Mouse (Mus musculus) adrenal gland, adult 18-20 months (tissue): ENCODE measurements around the gene Rsad2. TPM values are rescaled to one million over a fixed set of nuclear protein-coding genes. Genes with fewer than 3 reads are reported as not detected.
A peak's percentile ranks its signal among the peaks of the same experiment; 100 is the strongest.
"Not testable (repeated sequence)": the region's sequence is repeated elsewhere in the genome, so short reads cannot be mapped to it uniquely, and the experiment has no call there.

Source experiments
- DNase-seq, 2 experiments: peaks; one replicate each; pipeline ENCODE4 v3.0.0; 2021 to 2022; ENCODE audit warnings: low spot score in 2 of 2
- total RNA-seq, 2 experiments: library from RNA; stranded (reverse); gene quantifications; 1 replicate in 1 of 2; 2 replicates in 1 of 2; pipeline ENCODE4 v1.2.3; 2021

The Rsad2 gene
- total RNA-seq, 2 experiments from 2014 or later = 12.3 to 17.7 TPM

GRCm38 (mm10) chr12:26449483-26449882 is 6.8 kb downstream of the Rsad2 start:
- DNase-seq = no peak

- DNase-seq = no peak
These were observed 9.7 kb downstream of the Rsad2 start for GRCm38 (mm10) chr12:26446377-26447045.

DNA sequence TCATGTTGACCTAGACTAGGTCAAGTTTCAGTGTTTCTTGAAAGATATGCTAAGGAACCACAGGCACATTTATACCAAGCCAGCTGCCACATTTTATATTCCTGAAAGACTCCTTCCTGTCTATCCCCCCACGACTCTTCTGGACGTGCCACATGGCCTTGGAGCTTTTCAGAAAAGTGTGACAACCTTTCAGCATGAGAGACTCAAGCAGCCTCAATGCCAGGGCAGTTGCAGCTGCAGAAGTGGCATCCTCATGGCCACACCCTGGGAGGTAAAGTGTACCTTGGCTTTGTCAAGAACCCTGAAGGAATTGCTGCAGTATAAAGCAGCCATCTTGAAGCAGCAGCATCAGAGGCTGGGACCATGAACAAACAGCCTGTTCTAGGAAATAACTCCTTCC is 11.7 kb downstream of the Rsad2 start:
- no peak for DNase-seq

GRCm38 (mm10) chr12:26444054-26444453 is 12.2 kb downstream of the Rsad2 start:
- DNase-seq = peak; percentile 78 to 85

DNA sequence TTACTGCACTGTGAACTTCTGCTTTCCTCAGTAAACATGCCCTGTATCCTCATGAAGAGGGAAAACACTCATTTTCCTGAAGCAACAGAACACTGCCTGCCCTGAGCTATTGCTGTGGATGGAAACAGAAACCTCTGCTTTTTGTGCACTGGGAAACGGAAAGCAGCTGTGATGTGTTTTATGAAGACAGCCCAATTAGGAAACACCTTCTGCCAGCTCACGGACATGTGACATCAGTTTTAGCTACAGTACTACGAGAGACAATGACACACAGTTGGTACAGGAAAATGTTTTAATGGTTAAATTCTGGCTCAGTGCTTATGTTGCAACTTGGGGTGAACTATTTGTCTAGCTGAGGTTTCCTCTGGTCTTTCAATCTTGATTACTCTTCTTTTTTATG is 16.9 kb downstream of the Rsad2 start:
- DNase-seq = no peak

DNA sequence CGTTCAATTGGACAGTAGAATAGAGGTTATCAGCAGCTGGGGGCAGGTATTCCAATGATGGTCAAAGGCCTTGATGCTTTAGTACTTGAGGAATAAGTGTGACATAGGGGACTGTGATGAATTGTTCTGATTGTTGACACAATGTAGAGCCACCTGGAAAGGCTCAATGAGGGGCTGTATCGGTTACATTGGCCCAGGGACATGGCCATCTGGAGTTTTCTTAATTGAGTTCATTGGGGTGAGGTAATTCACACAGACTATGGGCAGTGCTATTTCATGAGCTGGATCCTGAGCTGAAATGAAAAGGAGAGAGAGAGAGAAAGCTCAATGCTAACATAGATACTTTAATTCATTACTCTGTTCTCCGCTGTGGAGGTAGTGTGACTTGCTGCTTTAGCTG is 18.3 kb downstream of the Rsad2 start:
- DNase-seq = no peak

GRCm38 (mm10) chr12:26436334-26436733 is 19.9 kb downstream of the Rsad2 start:
- no peak for DNase-seq

DNA sequence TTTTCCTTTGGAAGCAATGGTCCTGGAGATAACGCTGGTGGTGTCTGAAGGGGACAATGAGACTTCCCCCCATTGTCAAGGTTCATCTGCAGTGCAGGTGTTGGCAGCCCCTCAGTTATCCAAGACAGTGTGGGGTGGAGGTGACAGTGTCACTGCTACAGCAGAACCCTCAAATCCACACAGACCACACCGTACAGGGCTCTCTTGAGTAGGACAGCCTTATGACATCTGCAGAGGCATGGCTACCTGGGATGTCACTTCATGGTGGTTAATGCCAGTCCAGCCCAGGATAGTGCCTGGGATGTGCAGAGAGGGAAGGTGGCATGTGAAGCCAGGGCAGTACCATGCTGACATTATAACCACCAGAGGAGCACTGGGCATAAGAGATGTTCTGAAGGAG is 27.5 kb downstream of the Rsad2 start:
- DNase-seq = not testable (repeated sequence)

DNA sequence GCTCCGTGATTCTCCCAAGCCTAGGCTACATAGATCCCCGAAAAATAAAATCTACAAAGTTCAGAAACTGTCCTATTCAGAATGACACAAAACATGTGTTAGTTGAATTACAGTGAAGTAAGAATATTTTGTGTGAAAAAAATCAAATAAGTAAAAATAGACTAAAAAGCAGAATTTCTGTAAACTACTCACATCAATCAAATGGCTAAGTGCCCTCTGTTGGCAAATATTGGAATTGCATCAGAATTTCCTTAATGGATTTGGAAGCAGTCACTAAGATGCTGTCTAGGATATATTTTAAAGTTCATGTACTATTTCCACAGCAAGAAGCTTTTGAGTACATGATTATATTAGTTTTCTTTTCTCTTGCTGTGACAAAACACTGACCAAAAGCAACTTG is 31.4 kb downstream of the Rsad2 start:
- DNase-seq = no peak

DNA sequence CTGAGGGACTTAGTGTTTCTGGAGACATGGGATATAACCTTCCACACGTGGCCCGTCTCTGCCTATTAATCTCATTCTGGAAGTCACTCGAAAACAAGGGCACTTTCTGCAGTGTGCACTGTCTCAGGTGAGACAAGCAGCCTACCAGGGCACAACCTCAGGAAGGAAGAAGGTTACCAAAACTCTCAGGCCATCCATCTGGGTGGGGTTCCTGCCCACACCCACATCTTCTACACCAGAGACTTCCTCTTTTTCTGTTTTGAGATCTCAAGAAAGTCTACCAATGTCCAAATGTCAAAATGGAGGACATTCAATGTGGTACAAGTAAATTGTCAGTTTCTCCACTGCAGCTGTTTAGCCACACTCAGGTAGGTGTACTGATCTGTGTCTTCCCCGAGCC is 37.9 kb downstream of the Rsad2 start:
- DNase-seq = no peak

DNA sequence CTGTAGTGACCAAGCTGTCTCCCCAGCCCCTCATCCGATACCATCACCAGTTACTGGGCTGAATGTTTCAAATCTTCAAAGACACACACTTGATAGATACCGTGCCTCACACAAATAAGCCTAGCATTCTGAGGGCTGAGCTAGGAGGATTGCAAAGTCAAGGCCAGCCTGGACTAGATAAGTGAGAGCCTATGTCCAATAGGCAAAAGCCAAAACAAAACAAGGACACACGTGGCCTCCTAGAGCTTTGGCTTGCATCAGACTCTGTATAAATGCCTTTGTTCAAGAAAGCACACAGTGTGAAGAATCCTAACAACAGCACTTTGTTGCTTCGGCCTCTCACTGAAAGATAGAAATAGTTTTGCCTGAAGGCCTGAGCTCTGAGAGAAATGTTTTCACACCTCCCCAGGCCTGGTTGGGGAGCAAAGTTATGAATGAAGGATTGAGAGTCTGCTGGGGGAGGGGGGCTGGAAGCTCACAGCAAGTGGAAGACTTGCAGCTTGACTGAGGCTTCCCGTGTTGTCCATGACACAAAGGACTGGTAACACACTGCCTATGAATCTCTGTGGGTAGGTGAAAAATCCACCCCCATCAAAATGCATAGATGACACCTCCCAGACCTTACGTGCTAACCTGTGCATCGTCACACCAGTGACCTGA is 39.5 kb downstream of the Rsad2 start:
- DNase-seq = peak in 1 of 2 experiments; percentile 22

- DNase-seq = peak; percentile 96 to 97
These were observed 41.0 kb downstream of the Rsad2 start, which contains the start of gene Rnf144a for GRCm38 (mm10) chr12:26415104-26415771. TSS of gene Rnf144a (minus strand) at chr12:26415254.

DNA sequence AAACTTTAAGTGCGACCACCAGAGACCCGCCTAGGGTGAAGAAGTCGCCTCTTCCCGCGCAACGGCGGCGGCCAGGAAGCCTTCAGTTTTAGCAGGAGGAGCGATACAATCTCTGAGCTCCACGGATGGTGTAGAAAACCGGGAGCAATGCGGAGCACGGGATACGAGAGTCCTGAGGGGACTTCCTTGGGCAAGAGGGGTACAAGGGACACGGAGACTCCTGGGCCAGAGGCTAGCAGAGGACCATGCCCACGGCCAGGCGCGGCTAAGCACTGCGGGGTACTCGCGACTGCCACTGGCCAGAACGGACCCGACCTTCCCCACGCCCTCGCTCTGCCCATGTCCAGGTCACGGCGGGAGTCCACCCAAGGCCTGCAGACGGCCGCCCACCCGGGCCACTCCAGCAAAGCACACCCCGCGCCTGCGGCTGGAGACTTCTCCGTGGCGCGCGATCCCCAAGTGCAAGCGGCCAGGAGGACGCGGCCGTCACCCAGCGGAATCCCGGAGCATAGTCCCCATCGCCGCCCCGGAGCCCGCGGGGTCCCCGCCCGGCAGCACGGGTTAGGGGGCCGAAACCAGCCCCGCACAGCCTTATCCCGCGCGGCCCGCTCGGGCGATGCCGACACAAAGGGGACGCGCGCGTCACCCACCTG is 41.7 kb downstream of the Rsad2 start:
- DNase-seq = peak; percentile 50 to 53

GRCm38 (mm10) chr12:26413961-26414411 is 42.3 kb downstream of the Rsad2 start:
- DNase-seq = no peak

DNA sequence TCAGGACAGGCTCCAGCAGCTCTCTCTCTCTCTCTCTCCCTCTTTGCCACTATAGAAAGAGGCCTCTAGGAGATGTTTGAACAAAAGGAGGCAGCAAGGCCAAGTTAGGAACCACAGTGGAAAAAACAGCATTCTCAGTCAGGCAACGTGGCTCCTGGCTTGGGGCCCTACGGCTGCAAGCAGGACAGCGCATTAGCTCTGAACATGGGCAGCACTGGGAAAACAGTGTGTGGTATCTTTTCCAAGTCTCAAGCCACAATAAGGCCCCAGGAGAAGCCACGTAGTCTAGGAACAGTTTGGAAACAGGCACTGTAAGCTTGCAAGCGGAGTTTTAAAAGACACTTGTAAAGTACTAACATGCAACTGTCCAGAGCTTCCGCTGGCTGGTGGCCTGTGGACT is 43.5 kb downstream of the Rsad2 start:
- DNase-seq = no peak

DNA sequence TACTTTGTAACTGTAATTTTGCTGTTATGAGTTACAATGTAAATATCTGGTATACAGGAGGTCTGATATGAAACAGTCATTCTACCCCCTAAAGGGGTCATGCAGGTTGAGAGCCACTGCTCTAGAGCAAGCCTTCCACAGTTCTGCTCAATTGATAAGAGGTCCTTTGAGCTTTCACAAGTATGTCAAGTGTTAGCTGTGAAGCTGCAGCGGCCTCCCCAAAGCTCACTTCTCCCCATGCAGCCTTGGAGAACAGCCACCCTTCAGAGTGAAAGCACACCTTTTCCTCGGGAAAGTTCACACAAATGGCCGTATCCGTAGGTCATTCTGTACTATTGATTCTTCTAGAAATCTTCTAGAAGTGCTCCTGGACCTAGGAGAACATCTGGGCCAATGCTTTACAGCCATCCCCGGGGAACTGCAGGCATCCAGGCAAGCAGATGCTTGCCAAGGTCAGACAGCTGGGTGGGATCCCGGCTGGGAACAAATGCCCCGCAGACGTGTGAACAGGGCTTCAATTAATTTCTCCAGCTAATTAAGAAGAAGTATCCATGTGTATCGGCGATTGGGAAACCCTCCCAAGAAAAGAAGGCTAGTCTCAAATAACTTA is 44.3 kb downstream of the Rsad2 start:
- no peak for DNase-seq

GRCm38 (mm10) chr12:26410443-26410842 is 45.8 kb downstream of the Rsad2 start:
- no peak for DNase-seq

- no peak for DNase-seq
These were observed 47.5 kb downstream of the Rsad2 start for GRCm38 (mm10) chr12:26408707-26409106.

GRCm38 (mm10) chr12:26404781-26405702 is 51.2 kb downstream of the Rsad2 start:
- DNase-seq = peak in 1 of 2 experiments; percentile 32
